Mouse (Mus musculus) testis, postnatal 14 days (tissue): ENCODE measurements around the gene Kdm5c.
"Not testable (repeated sequence)": the region's sequence is repeated elsewhere in the genome, so short reads cannot be mapped to it uniquely, and the experiment has no call there.

Experiments
- DNase-seq: peaks from one replicate; pipeline ENCODE4 v3.0.0; 2021; ENCODE audit warnings: low spot score

Kdm5c gene

DNA sequence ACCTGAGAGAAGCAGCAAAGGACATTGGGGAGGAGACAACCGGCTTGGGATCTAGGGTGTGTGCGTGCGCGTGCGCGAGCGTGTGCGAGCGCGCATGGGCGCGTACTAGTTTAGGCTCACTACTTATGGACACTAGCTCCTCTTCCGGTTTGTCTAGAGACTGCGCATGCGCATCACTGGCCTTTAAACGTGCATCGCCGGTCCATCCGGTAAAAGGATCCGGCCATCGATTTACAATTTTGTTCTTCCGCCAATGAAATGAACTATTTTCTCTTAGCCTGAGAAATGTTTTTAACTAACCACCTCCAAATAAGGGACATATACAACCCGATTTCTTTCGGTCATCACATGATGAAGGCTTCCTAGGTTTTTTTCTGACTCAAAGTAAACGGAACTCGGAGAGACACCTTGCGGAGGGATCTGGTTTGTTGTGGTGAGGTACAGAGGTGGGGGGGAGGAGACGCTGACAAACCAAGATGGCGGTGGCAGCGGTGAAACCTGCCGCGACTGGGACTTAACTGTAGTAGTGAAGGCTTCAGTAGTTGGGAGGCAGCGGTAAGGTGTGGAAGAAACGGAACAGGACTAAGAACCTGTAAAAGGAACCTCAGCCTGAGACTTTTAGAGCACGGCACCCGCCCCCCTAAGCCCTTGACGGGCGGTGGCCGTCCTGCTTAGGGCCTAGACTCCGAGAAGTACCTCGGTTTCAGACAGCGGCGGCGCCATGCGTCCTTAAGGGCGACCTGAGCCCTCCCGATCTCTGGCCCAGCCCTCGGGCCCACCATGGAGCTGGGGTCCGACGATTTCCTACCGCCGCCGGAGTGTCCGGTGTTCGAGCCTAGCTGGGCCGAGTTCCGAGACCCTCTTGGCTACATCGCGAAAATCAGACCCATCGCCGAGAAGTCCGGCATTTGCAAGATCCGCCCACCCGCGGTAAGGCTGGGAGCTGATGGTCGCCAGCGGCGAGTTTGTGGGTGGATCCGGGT, at the start of gene Kdm5c:
TSS of gene Kdm5c (plus strand) at position 240 of the 983 bp plus-strand sequence.
- DNase-seq: peak; percentile 94

DNA sequence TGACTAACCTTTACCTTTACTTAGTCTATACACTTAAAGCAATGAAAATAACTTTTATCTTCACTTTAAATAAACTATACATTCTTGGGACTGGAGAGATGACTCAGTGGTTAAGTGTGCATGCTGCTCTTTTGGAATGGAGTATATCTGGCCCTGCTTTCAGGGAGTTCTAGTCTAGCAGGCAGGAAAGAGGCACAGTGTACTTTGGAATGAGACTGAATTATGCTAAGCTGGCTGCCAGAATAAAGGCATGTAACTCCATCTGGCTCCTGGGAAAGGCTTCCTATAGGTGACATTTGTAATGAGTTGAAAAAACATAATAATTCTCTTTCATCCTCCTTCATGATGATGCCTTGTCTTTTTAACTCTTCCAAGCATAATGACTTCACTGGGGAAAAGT, 45.7 kb upstream of the Kdm5c start:
- no peak for DNase-seq

DNA sequence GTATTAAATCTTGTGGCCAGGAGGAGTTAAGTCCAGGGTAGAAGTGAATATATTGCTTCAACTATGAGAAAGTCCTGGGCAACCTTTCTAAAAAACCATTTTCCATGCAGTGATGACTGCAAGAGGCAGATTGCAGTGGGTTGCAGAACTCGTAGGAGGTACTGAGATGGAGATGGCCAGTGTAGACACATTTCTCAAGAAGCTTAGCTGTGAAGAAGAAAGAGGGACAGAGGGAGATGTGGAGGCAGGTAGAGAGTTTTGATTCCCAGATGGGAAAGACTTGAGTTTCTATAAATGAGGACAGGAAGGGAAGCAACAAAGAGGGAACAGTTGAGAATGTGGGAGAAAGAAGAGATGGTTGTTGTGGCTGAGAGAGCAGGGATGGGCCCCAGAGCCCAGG, 41.6 kb upstream of the Kdm5c start:
- DNase-seq: no peak

DNA sequence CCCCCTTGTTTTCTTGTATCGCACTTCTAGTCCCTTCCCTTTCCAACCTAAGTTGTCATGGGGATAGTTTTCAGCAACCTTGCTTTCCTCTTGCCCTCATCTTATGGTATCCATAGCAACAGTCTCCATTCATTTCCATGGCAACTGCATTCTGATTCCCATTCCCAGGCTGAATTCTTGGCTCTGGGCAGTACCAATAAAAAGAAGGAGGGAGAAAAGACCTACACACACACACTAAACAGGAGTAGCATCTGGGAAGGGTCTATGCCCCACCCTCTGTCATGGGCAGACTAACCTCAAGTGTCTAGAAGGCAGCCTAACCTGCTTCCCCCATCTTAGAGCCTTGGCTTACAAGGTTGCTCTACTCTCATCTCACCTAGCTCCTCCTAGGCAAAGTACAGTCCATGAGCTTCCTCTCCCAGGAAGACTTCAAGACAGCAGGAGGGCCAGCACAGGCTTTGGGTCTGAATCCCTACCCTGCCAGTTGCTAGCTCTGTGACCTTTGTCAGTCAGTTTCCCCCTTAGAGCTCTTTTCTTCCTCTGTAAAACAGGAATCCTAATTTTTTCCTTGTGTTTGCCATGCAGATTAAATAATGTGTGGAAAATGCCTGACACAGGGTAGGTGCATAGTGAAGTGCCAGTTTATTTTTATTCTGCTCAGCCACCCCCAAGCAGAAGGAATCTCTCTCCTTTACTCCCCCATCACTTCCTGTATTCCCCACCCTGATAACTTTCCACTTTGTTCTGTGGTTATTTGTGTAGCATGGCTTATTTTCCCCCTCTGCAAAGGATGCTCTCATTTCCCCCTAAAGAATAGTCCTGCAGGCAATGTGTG, 34.8 kb upstream of the Kdm5c start:
- DNase-seq: no peak

DNA sequence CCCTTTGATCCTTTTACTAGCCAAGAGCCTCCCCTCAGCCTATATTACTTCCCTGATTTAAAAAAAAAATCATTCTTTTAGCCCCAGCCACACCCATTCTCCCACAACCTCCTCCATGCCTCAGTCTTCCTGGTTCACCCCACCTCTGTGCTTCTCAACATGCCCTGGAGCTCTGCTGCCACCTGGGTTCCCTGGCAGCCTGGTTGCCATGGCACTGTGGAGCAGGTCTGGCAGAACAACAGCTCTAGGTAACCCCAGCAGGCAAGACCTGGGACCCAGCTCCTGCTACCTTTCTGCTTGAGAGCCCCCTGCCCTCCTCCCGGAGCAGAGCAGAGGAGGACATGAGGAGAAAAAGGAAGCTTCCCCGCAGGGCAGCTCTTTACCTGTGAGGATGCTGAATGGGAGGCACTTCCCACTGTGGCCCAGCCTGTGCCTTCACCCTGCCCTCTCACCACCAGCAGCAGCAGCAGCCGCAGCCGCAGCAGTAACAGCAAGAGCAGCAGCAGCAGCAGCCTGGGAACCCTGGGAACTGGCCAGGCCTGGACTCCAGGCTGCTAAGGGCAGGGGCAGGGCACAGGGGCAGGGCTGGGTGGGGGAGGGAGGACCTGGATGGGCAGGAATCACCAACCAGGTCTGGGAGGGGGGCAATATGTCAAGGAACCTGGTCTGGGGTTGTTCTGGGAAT, 30.9 kb upstream of the Kdm5c start:
- no peak for DNase-seq

DNA sequence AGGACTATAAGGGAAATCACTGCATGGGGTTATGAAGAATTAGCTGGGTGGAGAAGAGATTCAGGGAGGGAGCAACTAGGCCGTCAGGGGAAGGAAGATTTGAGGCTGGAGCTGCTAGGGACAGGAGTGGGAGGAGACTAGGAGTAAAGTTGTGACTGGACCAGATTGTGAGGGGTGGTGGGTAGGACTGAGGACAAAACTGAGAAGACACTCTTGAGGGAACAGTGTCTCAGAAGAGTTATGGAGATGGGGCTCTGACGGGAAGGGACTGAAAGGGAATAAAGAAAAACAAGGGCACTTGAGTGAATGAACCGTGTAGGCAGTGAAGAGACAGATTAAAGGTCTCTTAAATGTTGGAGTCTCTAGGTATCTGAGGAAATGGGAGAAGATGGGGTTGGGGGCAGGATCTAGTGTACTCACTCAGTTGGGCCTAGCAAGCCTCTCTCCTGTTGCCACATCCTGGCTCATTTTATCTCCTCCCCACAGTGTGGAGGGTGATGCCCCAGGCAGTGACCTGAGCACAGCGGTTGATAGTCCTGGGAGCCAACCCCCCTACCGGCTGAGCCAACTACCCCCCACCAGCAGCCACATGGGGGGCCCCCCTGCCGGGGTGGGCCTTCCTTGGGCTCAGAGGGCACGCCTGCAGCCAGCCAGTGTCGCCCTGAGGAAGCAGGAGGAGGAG, 30.3 kb upstream of the Kdm5c start:
- no peak for DNase-seq

DNA sequence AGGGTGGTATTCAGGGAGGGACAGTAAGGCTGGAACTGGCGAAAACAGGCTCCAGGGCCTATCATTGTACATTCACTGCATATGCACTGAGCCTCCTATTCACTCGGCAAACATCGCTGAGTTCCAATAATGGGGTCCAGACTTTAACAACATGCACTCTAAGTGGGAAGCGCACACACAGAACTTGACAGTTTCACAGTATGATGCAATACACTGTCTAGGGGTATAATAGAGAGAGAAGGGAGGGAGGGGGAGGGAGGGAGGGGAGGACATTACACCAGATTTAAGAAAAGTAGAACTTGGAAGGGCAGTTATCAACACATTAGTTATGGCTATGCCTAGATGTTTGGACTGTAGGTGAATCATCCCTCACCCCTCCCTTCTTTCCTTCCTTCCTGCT, 29.6 kb upstream of the Kdm5c start:
- no peak for DNase-seq

DNA sequence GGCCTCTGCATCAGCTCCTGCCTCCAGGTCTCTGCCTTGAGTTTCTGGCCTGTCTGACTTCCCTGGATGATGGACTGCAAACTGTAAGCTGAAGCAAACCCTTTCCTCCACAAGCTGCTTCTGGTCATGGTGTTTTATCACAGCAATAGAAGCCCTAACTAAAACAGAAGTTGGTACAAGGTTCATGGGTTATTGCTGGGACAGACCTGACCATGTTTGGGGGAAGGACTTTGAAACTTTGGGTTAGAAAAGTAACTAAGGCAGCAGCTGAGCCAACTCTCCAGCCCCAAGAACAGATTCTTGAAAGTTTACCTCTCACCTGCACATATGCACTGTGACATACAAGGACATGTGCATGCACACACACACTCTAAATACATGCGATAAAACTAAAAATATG, 27.3 kb upstream of the Kdm5c start:
- no peak for DNase-seq

DNA sequence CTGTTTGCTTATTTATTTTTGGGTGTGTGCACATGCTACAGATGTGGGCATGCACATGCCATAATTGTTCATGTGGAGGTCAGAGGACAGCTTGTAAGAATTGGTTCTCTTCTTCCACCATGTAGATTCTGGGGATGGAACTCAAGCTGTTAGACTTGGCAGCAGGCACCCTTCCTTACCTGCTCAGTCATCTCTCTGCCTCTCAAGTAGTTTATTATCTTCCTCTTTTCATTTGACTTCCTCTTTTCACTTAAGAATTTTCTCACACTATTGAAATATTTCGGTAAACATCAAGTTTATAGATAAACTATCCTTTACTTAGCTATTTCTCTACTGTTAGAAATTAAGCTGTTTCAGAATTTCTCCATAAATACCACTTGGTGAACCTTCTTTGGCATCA, 18.1 kb upstream of the Kdm5c start:
- DNase-seq: no peak

DNA sequence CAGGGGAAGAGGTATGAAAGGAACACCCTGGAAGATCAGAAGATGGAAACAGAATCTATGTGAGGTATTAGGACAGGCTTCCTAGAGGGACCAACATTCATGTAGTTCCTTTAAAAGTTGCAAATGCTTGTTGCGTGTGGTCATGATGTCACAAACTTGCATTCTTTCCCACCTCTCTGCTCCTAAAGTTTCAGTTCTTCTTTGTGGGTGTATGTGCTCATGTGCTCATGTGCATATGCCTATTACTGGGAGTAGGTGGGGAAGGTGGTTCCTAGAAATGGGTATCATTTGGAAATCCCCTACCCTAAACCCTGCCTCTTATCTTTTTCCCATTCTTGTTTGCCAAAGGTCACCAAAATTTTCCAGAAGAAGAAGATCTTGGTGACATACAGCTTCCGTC, 14.3 kb upstream of the Kdm5c start:
- DNase-seq: no peak

DNA sequence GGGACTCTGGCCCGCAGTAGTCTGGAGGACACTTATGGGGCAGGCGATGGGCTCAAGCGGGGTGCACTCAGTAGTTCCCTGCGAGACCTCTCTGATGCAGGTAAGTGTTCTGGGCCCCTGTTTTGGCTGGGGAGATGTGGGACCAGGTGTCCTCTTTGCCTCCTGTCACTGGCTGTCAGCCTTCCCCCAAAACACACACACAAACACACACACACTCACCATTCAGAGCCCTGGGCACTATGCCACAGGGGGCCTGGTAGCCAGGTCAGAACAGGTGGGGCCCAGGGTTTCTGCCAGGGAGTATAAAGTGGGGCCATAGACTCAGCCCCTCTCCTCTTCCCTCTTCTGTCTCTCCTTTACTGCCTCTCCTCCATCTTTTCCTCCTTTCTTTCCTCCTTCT, 11.1 kb upstream of the Kdm5c start:
- DNase-seq: no peak

DNA sequence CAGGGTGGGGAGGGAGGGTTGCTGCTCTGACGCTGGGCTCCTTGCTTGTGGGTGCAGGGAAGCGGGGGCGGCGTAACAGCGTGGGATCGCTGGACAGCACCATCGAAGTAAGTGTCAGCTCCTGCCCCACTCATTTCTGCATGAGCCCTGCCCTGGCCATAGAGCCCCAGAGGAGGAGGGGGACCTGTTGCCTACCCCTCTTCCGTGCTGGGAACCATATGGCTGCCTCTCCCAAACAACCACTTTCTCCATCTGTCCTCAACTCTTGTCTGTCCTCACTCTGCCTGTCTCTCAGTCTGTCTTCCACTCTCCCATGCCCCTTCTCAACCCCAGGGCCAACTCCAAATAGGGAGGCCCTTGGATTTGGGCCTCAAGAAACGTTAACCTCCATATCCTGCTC, 10.6 kb upstream of the Kdm5c start:
- no peak for DNase-seq

DNA sequence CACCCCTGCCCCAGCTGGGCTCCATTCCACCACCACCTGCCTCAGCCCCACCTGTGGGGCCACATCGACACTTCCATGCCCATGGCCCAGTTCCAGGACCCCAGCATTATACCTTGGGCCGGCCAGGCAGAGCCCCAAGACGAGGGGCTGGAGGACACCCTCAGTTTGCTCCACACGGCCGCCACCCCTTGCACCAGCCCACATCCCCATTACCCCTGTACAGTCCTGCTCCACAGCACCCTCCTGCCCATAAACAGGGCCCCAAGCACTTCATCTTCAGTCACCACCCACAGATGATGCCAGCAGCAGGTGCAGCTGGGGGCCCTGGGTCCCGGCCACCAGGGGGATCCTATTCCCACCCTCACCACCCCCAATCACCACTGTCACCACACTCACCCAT, 9.5 kb upstream of the Kdm5c start:
- DNase-seq: no peak

DNA sequence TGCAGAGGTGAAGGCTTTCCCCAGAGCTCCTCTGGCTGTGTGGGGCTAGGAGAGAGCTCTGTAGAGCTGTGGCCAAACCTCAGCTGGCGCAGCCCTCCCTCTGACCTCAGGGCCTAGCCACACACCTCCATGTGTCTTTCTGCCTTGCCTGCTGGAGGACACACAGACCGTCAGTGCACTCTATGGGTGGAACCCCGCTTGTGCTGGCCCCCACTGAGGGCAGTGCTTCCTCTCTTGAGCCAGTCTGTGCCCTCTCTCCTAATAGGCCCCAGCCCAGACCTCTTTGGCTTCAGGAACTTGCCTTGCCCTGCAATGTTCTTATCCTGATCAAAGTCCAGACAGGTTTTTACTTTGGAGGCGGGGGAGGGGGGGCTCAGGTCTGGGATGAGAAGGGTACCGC, 8.5 kb upstream of the Kdm5c start:
- DNase-seq: no peak

DNA sequence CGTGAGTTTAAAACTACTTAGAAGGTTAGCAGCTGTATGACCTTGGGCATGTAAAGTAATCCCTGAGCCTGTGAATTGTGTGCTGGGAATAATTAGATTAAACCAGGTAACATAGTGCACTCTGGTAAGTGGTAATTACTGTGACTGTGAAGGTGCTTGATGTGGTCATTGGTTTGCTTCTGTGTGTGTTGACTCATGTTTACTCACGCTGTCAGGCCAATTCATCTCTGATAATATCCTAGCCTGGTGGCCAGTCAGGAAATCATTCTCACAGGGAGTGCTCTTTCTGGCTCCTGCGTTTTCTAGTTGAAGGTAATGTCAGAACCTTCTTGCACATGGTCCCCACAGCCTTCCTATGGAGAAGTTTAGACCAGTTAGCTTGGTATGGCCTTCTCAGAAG, 1.3 kb downstream of the Kdm5c start:
- no peak for DNase-seq

DNA sequence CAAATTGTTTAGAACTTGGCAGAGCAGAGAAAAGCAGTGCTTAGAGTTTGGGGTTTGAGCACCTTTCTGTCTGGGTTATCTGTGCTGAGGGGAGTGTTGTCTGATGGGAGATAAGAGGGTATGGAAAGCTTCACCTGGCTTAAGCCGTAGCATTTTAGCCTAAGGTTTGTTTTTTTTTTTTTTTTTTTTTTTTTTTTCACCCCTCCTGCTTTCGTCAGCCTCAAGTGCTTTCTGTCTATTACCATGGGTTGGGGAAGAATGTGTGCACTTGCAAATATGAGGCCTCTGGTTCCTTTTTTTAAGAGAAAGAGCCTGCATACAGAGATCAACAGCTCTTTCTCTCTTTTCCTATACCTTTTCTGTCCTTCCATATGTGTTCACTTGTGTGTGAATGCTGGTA, 2.9 kb downstream of the Kdm5c start:
- DNase-seq: no peak

DNA sequence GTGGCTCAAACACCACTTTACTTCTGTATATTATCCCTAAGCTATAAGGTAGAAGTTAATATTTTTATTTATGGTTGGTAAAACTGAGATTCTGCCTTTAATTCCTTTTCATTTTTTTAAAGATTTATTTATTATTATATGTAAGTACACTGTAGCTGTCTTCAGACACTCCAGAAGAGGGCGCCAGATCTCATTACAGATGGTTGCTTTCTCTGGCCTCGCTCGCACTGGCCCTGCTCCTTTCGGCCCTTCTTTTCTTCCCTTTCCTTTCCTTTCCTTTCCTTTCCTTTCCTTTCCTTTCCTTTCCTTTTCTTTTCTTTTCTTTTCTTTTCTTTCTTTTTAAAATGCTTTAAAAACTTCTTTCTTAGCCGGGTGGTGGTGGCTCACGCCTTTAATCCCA, 10.3 kb downstream of the Kdm5c start:
- DNase-seq: not testable (repeated sequence)

DNA sequence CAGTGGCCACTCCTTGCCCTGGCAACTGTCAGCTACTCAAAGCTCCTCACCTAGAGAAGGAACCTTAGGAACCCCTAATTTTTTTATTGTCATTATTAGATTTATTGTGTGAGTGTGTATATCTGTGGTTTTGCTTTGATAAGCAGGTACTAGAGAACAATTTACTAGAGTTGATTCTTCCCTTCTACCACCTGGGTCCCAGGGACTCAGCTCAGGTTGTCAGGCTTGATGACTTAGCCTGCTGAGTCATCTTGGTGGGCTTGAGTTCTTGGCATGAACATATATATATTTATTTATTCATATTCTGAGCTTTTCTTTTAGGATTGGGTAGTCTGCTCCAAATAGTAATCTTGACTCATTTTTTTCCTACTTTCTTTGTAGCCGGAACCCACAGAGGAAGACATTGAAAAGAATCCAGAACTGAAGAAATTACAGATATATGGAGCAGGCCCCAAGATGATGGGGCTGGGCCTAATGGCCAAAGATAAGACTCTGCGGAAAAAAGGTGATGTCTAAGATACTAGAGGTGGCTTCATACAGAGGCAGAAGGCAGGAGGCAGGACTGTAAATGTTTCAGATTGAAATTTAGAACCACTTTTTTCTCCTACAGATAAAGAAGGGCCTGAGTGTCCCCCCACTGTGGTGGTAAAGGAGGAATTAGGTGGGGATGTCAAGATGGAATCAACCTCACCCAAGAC, 11.8 kb downstream of the Kdm5c start:
- no peak for DNase-seq

DNA sequence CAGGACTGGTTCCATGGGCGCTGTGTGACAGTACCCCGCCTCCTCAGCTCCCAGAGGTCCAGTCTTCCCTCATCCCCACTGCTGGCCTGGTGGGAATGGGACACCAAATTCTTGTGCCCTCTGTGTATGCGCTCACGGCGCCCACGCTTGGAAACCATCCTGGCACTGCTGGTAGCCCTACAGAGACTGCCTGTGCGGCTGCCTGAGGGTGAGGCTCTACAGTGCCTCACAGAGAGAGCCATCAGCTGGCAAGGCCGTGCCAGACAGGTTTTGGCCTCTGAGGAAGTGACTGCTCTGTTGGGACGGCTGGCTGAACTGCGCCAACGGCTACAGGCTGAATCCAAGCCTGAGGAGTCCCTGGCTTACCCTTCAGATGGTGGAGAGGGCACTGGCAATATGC, 38.4 kb downstream of the Kdm5c start:
- no peak for DNase-seq

DNA sequence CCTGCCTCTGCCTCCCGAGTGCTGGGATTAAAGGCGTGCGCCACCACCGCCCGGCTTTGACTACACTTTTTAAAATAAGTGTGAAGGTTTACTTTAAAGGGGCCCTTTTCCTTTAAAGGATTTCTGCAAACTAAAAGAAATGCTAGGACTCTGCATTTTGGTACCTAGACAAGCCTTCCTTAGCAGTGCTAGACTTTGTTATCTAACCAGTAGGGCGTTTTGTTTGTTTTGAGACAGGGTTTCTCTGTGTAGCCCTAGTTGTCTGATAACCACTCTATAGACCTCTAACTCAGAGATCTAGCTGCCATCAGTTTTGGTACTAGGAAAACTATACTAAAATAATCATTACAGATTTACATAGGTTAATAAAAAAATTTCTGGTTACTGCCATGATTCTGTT, 46.6 kb downstream of the Kdm5c start:
- no peak for DNase-seq

DNA sequence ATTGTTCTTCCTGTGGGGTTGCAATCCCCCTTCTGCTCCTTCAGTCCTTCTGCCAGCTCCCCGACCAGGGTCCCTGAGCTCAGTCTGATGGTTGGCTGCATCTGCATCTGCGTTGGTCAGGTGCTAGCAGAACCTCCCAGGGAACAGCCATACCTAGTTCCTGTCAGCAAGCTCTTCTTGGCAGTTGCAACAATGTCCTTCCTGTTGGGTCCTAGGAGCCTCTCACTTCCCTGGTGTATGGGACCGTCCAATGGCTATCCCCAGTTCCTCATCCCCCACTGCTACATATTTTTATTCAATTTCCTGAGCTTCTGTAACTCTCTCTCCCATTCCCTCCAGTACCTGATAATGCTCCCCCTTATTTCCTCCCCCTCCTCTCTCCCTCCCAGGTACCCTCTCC, 51.9 kb downstream of the Kdm5c start:
- no peak for DNase-seq
